Mouse (Mus musculus) liver, embryonic 14.5 days (tissue): ENCODE measurements around the gene Atp1a4.

Source experiments
- CTCF ChIP-seq: IDR thresholded peaks from 2 replicates; pipeline ENCODE4 v1.5.1; 2016; ENCODE audit warnings: antibody characterized with exemption, low read depth, control low read depth
- EP300 ChIP-seq: IDR thresholded peaks from 2 replicates; pipeline ENCODE4 v1.6.1; 2016; ENCODE audit warnings: antibody characterized with exemption, low read depth

DNA sequence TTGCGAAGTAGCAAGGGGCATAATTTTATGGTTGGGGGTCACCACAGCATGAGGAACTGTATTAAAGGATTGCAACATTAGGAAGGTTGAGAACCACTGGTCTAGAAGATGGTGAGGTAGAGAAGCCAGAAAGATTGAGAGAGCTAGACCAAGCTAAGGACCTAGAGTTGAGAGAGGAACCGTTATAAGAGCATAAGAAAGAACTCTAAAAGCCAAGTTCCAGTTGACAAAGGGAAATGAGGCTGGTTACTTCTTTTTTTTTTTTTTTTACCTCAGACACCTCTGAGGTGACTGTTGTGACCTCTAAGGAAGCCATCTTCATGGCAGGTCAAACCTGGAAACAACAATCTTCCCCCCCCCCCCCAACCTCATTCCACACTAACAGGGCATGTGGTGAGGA, 46.9 kb upstream of the Atp1a4 start:
- TF ChIP-seq EP300 = no peak
- TF ChIP-seq CTCF = no peak
